Comparison of ENCODE assay signal across 12 mouse cellular contexts in genomic region chr9:104128110-104128509, GRCm38 (mm10). TPM values are rescaled to one million over a fixed set of nuclear protein-coding genes. Genes with fewer than 3 reads are reported as not detected.
A peak's percentile ranks its signal among the peaks of the same experiment; 100 is the strongest.
DNase-seq lines count a peak whose midpoint lies in the region; ATAC-seq lines count a peak whose summit lies in the region.
"Had no signal": no experiment of that assay in that cellular context is flagged by ENCODE, and none has a peak within 500 bp of the region (broad histone marks: within the 10 kb centered on the region; RNA-seq: fewer than 3 reads in every experiment).

No protein-coding gene starts in this region.

- no peaks in the 10 kb centered on the region for H3K9me3 ChIP-seq in limb, embryonic 15.5 days
- H3K9me3 ChIP-seq in limb, embryonic 10.5 days (replicated peaks), result no peaks in the 10 kb centered on the region
- H3K9me3 ChIP-seq in forebrain, embryonic 11.5 days (ENCODE audit: control insufficient read depth, low read length), result no peaks in the 10 kb centered on the region
- H3K9me3 ChIP-seq: heart, embryonic 13.5 days; limb, embryonic 13.5 days had no signal

- peak overlapping the region; percentile 18; the same call in 1 of the 2 replicates for H3K27ac ChIP-seq in limb, embryonic 15.5 days
- no peak overlapping the region for H3K27ac ChIP-seq in limb, embryonic 10.5 days
- no peak overlapping the region for H3K27ac ChIP-seq in forebrain, embryonic 11.5 days (ENCODE audit: low read depth, low read length)
- H3K27ac ChIP-seq: heart, embryonic 13.5 days; limb, embryonic 13.5 days had no signal

- H3K36me3 ChIP-seq in limb, embryonic 15.5 days, result no peaks in the 10 kb centered on the region
- no peaks in the 10 kb centered on the region for H3K36me3 ChIP-seq in limb, embryonic 10.5 days
- H3K36me3 ChIP-seq in forebrain, embryonic 11.5 days (ENCODE audit: control insufficient read depth, insufficient read depth, low read length), result no peaks in the 10 kb centered on the region
- H3K36me3 ChIP-seq: heart, embryonic 13.5 days; limb, embryonic 13.5 days had no signal

- ATAC-seq in limb, embryonic 15.5 days (ENCODE audit: insufficient number of reproducible peaks, low FRiP score, low TSS enrichment, low read depth), result no peak
- ATAC-seq in forebrain, embryonic 11.5 days (replicated peaks; ENCODE audit: low FRiP score), result peak; percentile 33; the same call in 1 of the 2 replicates
- ATAC-seq: inflammation-experienced regulatory T-cells, adult 6 months had no signal

- no peak for DNase-seq in limb, embryonic 10.5 days (ENCODE audit: low spot score)
- DNase-seq in forebrain, embryonic 11.5 days (ENCODE audit: low spot score), result no peak
- peak; percentile 27 for DNase-seq in layer of hippocampus, adult 9-10 months (ENCODE audit: low spot score)
- peak; percentile 76 to 86 for DNase-seq in right cerebral cortex, postnatal 10 days (ENCODE audit: low spot score in 2 of 2)
- DNase-seq in thymus, postnatal 0 days (ENCODE audit: low spot score), result no peak
- no peak for DNase-seq in frontal cortex, postnatal 25 days (ENCODE audit: low spot score in 2 of 2)
- DNase-seq: kidney, postnatal 25 days; lung, embryonic 14.5 days had no signal

- H3K27me3 ChIP-seq in limb, embryonic 15.5 days, result no peaks in the 10 kb centered on the region
- no peaks in the 10 kb centered on the region for H3K27me3 ChIP-seq in limb, embryonic 10.5 days (ENCODE audit: low read depth, poor library complexity, severe bottlenecking)
- H3K27me3 ChIP-seq in forebrain, embryonic 11.5 days (ENCODE audit: control insufficient read depth, insufficient read depth, low read length), result no peaks in the 10 kb centered on the region
- H3K27me3 ChIP-seq: heart, embryonic 13.5 days; limb, embryonic 13.5 days had no signal

- no peak overlapping the region for H3K4me2 ChIP-seq in limb, embryonic 15.5 days
- H3K4me2 ChIP-seq in forebrain, embryonic 11.5 days (ENCODE audit: low read depth, low read length, severe bottlenecking), result no peak overlapping the region
- H3K4me2 ChIP-seq: heart, embryonic 13.5 days; limb, embryonic 13.5 days; lung, embryonic 14.5 days had no signal

- WGBS in limb, embryonic 15.5 days, result 63% methylated on average over 2 of the region's 2 CpGs
- 75% methylated on average over 2 of the region's 2 CpGs for WGBS in limb, embryonic 10.5 days
- 24% methylated on average over 2 of the region's 2 CpGs for WGBS in forebrain, embryonic 11.5 days

- H3K4me3 ChIP-seq in limb, embryonic 15.5 days, result no peak overlapping the region
- H3K4me3 ChIP-seq in limb, embryonic 10.5 days, result no peak overlapping the region
- H3K4me3 ChIP-seq in forebrain, embryonic 11.5 days (ENCODE audit: low read depth, low read length), result no peak overlapping the region
- H3K4me3 ChIP-seq: heart, embryonic 13.5 days; limb, embryonic 13.5 days had no signal

- peaks cover 8% of the 10 kb centered on the region for H3K4me1 ChIP-seq in limb, embryonic 15.5 days
- H3K4me1 ChIP-seq in limb, embryonic 10.5 days, result peaks cover 16% of the 10 kb centered on the region
- peaks cover 5% of the 10 kb centered on the region; the same call in 1 of the 2 replicates for H3K4me1 ChIP-seq in forebrain, embryonic 11.5 days (replicated peaks; ENCODE audit: control insufficient read depth, insufficient read depth, low read length)

- H3K9ac ChIP-seq in limb, embryonic 15.5 days, result no peak overlapping the region
- H3K9ac ChIP-seq in forebrain, embryonic 11.5 days (ENCODE audit: low read length), result no peak overlapping the region
- H3K9ac ChIP-seq: heart, embryonic 13.5 days; limb, embryonic 13.5 days; lung, embryonic 14.5 days had no signal

RNA-seq across cellular contexts. Expression of gene Ackr4, which starts 1.4 kb away (rescaled TPM):
- polyA plus RNA-seq in limb, embryonic 15.5 days (2015; fragmentation: Nextera tagmentation; extraction: Ambion mirVana), result 4.8 and 6.9 TPM in 2 replicates
- 0.34 and 0.54 TPM in 2 replicates for polyA plus RNA-seq in limb, embryonic 10.5 days (2016; fragmentation: Nextera tagmentation; extraction: Ambion mirVana)
- polyA plus RNA-seq in forebrain, embryonic 11.5 days (2014; fragmentation: Nextera tagmentation; extraction: Ambion mirVana), result 0.64 and 0.68 TPM in 2 replicates
- 26.5 and 29.8 TPM in 2 replicates for polyA plus RNA-seq in thymus, postnatal 0 days (2015; fragmentation: Nextera tagmentation; extraction: Ambion mirVana)

Comparison
In these comparisons a context has a peak if more than half of its experiments do, and no peak if none do; other contexts are left out.
1. DNase-seq: peak in layer of hippocampus, adult 9-10 months (single experiment) and right cerebral cortex, postnatal 10 days (2 of 2); none in limb, embryonic 10.5 days (single experiment), forebrain, embryonic 11.5 days (single experiment), thymus, postnatal 0 days (single experiment) and frontal cortex, postnatal 25 days (0 of 2).